Mouse (Mus musculus) MEL (cell line): ENCODE results near the gene Ints4. TPM values are rescaled to one million over a fixed set of nuclear protein-coding genes. Genes with fewer than 3 reads are reported as not detected.

Experiments
- DNase-seq: peaks from one replicate; pipeline ENCODE4 v3.0.0; 2011; ENCODE audit warnings: low read depth, low spot score
- H3K27ac ChIP-seq: 2 replicates; pipeline ENCODE4 v1.5.1; 2012; ENCODE audit warnings: low read depth, mild to moderate bottlenecking, control low read depth, low read length, moderate library complexity; ENCODE audit not compliant: control insufficient read depth
- H3K27me3 ChIP-seq, 2 experiments: fragments of 150-350 bp in 1 of 2; sonication (generic) in 1 of 2; 2 replicates each; pipeline ENCODE4 v1.6.1; 2012; ENCODE audit warnings: low read length in 2 of 2, mild to moderate bottlenecking in 2 of 2, improper control_type of control experiment in 1 of 2, moderate library complexity in 1 of 2; ENCODE audit not compliant: insufficient read depth in 2 of 2, control insufficient read depth in 1 of 2
- H3K36me3 ChIP-seq, 2 experiments: 2 replicates each; pipeline ENCODE4 v1.6.1; 2012 to 2014; ENCODE audit warnings: low read length in 2 of 2, improper control_type of control experiment in 1 of 2, inconsistent platforms in 1 of 2, mild to moderate bottlenecking in 1 of 2; ENCODE audit not compliant: insufficient read depth in 2 of 2, control insufficient read depth in 1 of 2
- H3K4me1 ChIP-seq, 2 experiments: fragments of 150-350 bp in 1 of 2; sonication (generic) in 1 of 2; 2 replicates each; pipeline ENCODE4 v1.6.1; 2012; ENCODE audit warnings: low read length in 2 of 2, improper control_type of control experiment in 1 of 2, mild to moderate bottlenecking in 1 of 2; ENCODE audit not compliant: insufficient read depth in 2 of 2, control insufficient read depth in 1 of 2
- H3K4me3 ChIP-seq, 2 experiments: fragments of 150-350 bp in 1 of 2; sonication (generic) in 1 of 2; 2 replicates each; pipeline ENCODE4 v1.5.1; 2012; ENCODE audit warnings: low read depth in 2 of 2, low read length in 2 of 2, mild to moderate bottlenecking in 2 of 2, moderate library complexity in 2 of 2, control low read depth in 1 of 2, improper control_type of control experiment in 1 of 2; ENCODE audit not compliant: control insufficient read depth in 1 of 2, insufficient read depth in 1 of 2
- H3K79me2 ChIP-seq: 2 replicates; pipeline ENCODE4 v1.6.1; 2012; ENCODE audit warnings: mild to moderate bottlenecking, low read length, moderate library complexity; ENCODE audit not compliant: control insufficient read depth, poor library complexity, insufficient read depth
- H3K9ac ChIP-seq: 2 replicates; pipeline ENCODE4 v1.6.1; 2012; ENCODE audit warnings: low read depth, mild to moderate bottlenecking, control low read depth, low read length, moderate library complexity; ENCODE audit not compliant: control insufficient read depth, poor library complexity, severe bottlenecking
- H3K9me3 ChIP-seq: fragments of 150-350 bp; sonication (generic); replicated peaks from 2 replicates; pipeline ENCODE4 v1.6.1; 2012; ENCODE audit warnings: mild to moderate bottlenecking, low read length, improper control_type of control experiment, moderate library complexity; ENCODE audit not compliant: insufficient read depth
- E2F4 ChIP-seq: IDR thresholded peaks from 2 replicates; pipeline ENCODE4 v1.6.1; 2011; ENCODE audit warnings: low read depth, low read length, improper control_type of control experiment, borderline replicate concordance
- EP300 ChIP-seq, 2 experiments: IDR thresholded peaks; 2 replicates each; pipeline ENCODE4 v1.6.1; 2011; ENCODE audit warnings: improper control_type of control experiment in 2 of 2, low read length in 2 of 2, low read depth in 1 of 2, mild to moderate bottlenecking in 1 of 2
- ETS1 ChIP-seq: IDR thresholded peaks from 2 replicates; pipeline ENCODE4 v1.6.1; 2012; ENCODE audit warnings: low read depth, mild to moderate bottlenecking, inconsistent platforms, low read length, improper control_type of control experiment, moderate library complexity
- HCFC1 ChIP-seq: IDR thresholded peaks from 2 replicates; pipeline ENCODE4 v1.6.1; 2012; ENCODE audit warnings: low read depth, mild to moderate bottlenecking, inconsistent platforms, low read length, improper control_type of control experiment, moderate library complexity
- JUND ChIP-seq: IDR thresholded peaks from 2 replicates; pipeline ENCODE4 v1.6.1; 2011; ENCODE audit warnings: low read depth, mild to moderate bottlenecking, improper control_type of control experiment, low read length
- KAT2A ChIP-seq: conservative IDR thresholded peaks from 2 replicates; pipeline ENCODE4 v1.6.1; 2012; ENCODE audit warnings: low read depth, low read length, improper control_type of control experiment, inconsistent platforms
- MAX ChIP-seq: IDR thresholded peaks from 2 replicates; pipeline ENCODE4 v1.6.1; 2011; ENCODE audit warnings: low read length, improper control_type of control experiment
- MAZ ChIP-seq: IDR thresholded peaks from 2 replicates; pipeline ENCODE4 v1.6.1; 2012; ENCODE audit warnings: low read depth, mild to moderate bottlenecking, inconsistent platforms, low read length, improper control_type of control experiment
- MEF2A ChIP-seq: IDR thresholded peaks from 2 replicates; pipeline ENCODE4 v1.6.1; 2014; ENCODE audit warnings: low read depth, mild to moderate bottlenecking, inconsistent platforms, low read length, improper control_type of control experiment; ENCODE audit not compliant: poor library complexity, insufficient replicate concordance, severe bottlenecking; ENCODE audit errors: extremely low read depth
- MXI1 ChIP-seq: IDR thresholded peaks from 2 replicates; pipeline ENCODE4 v1.6.1; 2011; ENCODE audit warnings: mild to moderate bottlenecking, low read depth, low read length, improper control_type of control experiment
- MYB ChIP-seq: IDR thresholded peaks from 2 replicates; pipeline ENCODE4 v1.6.1; 2011; ENCODE audit warnings: mild to moderate bottlenecking, low read depth, low read length, improper control_type of control experiment
- MYC ChIP-seq: IDR thresholded peaks from 2 replicates; pipeline ENCODE4 v1.6.1; 2011; ENCODE audit warnings: low read depth, mild to moderate bottlenecking, low read length, improper control_type of control experiment, moderate library complexity
- NELFE ChIP-seq: IDR thresholded peaks from 2 replicates; pipeline ENCODE4 v1.6.1; 2011; ENCODE audit warnings: low read depth, low read length, improper control_type of control experiment
- NRF1 ChIP-seq: IDR thresholded peaks from 2 replicates; pipeline ENCODE4 v1.6.1; 2014; ENCODE audit warnings: low read depth, mild to moderate bottlenecking, inconsistent platforms, low read length, improper control_type of control experiment, moderate library complexity; ENCODE audit not compliant: poor library complexity, insufficient read depth, severe bottlenecking
- POLR2AphosphoS2 ChIP-seq: IDR thresholded peaks from 2 replicates; pipeline ENCODE4 v1.6.1; 2011; ENCODE audit warnings: low read length, improper control_type of control experiment
- POLR2AphosphoS5 ChIP-seq: IDR thresholded peaks from 2 replicates; pipeline ENCODE4 v1.6.1; 2012; ENCODE audit warnings: low read depth, borderline replicate concordance, mild to moderate bottlenecking, inconsistent platforms, low read length, moderate library complexity, mixed read lengths
- RAD21 ChIP-seq: IDR thresholded peaks from 2 replicates; pipeline ENCODE4 v1.6.1; 2011; ENCODE audit warnings: mild to moderate bottlenecking, low read depth, low read length, improper control_type of control experiment
- RCOR1 ChIP-seq: IDR thresholded peaks from 2 replicates; pipeline ENCODE4 v1.6.1; 2012; ENCODE audit warnings: low read depth, mild to moderate bottlenecking, inconsistent platforms, low read length, improper control_type of control experiment
- TBP ChIP-seq: IDR thresholded peaks from 2 replicates; pipeline ENCODE4 v1.8.0; 2011; ENCODE audit warnings: low read depth, low read length, improper control_type of control experiment
- USF1 ChIP-seq: IDR thresholded peaks from 2 replicates; pipeline ENCODE4 v1.6.1; 2014; ENCODE audit warnings: low read depth, mild to moderate bottlenecking, inconsistent platforms, low read length, improper control_type of control experiment, moderate library complexity
- ZNF384 ChIP-seq: IDR thresholded peaks from 2 replicates; pipeline ENCODE4 v1.6.1; 2012; ENCODE audit warnings: low read depth, mild to moderate bottlenecking, inconsistent platforms, low read length, improper control_type of control experiment
- polyA plus RNA-seq, 2 experiments: library from polyadenylated mRNA; stranded (reverse) in 1 of 2; unstranded in 1 of 2; fragments of >175 nt in 1 of 2; fragments of >200 nt in 1 of 2; gene quantifications; 2 replicates each; pipeline versions ENCODE4 v1.2.1 to v1.2.4; 2012; ENCODE audit warnings: low replicate concordance in 2 of 2, low read depth in 1 of 2; ENCODE audit not compliant: insufficient read length in 2 of 2, insufficient read depth in 1 of 2, missing spikeins in 1 of 2
- total RNA-seq: library from RNA; depleted of rRNA; stranded (reverse); fragments of 300-350 nt; gene quantifications from 2 replicates; pipeline ENCODE4 v1.2.3, GENCODE M21; 2012

Ints4 gene
- total and polyA plus RNA-seq, 3 experiments, result 53.7 to 73.9 TPM; not detected in 1

DNA sequence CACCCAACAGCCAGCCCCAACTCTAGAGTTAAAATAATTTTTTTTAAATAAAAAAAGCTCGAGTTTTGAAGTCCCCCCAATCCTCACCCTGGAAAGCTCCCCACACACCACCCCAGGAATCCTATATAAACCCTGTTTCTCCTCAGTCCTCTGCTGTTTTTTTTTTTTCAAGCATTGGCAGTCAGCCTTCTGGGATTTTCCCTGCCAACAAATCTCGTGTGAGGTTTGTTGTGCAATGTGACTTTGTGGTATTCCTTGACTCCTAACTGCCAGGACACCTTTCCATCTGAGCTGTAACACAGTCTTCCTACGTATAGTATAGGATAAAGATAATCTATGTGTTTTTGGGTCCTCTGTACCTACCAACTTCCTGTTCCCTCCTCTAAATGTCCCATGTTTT lies 1.4 kb upstream of the Ints4 start:
- no peaks in the 10 kb centered on the region for H3K9me3 ChIP-seq
- peaks cover 2 to 9% of the 10 kb centered on the region in 2 experiments; a peak in 2 of 4 replicates for H3K4me1 ChIP-seq
- TF ChIP-seq MAZ, result no peak
- no peak for TF ChIP-seq KAT2A
- no peak for TF ChIP-seq JUND
- TF ChIP-seq POLR2AphosphoS5, result no peak
- no peak for TF ChIP-seq TBP
- TF ChIP-seq MYB, result no peak
- TF ChIP-seq ZNF384, result no peak
- TF ChIP-seq NRF1, result no peak
- no peak for TF ChIP-seq RAD21
- no peak for TF ChIP-seq HCFC1
- no peak for TF ChIP-seq ETS1
- no peak for TF ChIP-seq MEF2A
- TF ChIP-seq MXI1, result no peak
- no peak for TF ChIP-seq EP300 (IDR thresholded peaks at IDR 0.05; ENCODE audit: low read depth in 1 of 2, low read length in 2 of 2)
- TF ChIP-seq POLR2AphosphoS2, result no peak
- no peak for TF ChIP-seq USF1
- no peak for TF ChIP-seq NELFE
- no peak overlapping the region for H3K9ac ChIP-seq
- H3K27me3 ChIP-seq, result no peaks in the 10 kb centered on the region
- peaks cover 0 to 8% of the 10 kb centered on the region in 2 experiments; a peak in 2 of 4 replicates for H3K36me3 ChIP-seq
- DNase-seq, result no peak
- no peak overlapping the region for H3K4me3 ChIP-seq
- H3K79me2 ChIP-seq, result peaks cover 18% of the 10 kb centered on the region
- no peak overlapping the region for H3K27ac ChIP-seq

DNA sequence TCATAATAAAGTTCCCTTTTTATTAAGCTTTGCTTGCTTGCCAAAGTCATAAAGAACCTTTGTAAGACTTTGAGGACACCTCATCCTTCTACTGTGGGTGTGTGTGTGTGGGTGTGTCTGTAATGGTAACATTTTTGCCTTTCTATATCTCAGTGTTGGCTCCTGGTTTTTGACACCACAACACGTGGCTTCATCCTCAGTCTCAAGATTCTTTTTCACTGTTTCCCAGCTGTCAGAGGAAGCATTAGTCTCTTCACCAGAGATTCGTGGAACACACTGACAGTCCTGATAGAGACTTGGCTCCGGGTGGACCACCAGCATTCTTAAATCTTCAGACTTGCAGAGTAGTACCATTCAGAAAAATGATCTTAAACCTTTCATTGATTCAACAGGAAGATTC lies 466 bp upstream of the Ints4 start:
- H3K9me3 ChIP-seq, result no peaks in the 10 kb centered on the region
- H3K27me3 ChIP-seq, result no peaks in the 10 kb centered on the region
- H3K4me1 ChIP-seq, result peaks cover 2 to 9% of the 10 kb centered on the region in 2 experiments; a peak in 2 of 4 replicates
- peak overlapping the region; percentile 33 for H3K9ac ChIP-seq
- H3K36me3 ChIP-seq, result peaks cover 0 to 8% of the 10 kb centered on the region in 2 experiments; a peak in 2 of 4 replicates
- TF ChIP-seq RCOR1 (0 out of 2 replicates have a peak, but pooled peaks have one; percentile 17), E2F4 (peak; percentile 39; the same call in 1 of the 2 replicates), MAX (peak; percentile 92), MYC (peak; percentile 66; the same call in 1 of the 2 replicates), RAD21 (no peak; the same call in 1 of the 2 replicates)
- H3K79me2 ChIP-seq, result peaks cover 18% of the 10 kb centered on the region
- DNase-seq, result no peak
- H3K4me3 ChIP-seq, result peak overlapping the region; percentile 31 to 45
- H3K27ac ChIP-seq, result peak overlapping the region; percentile 35; the same call in 1 of the 2 replicates
